Mouse (Mus musculus): ENCODE measurements at regions not wholly inside any gene's neighbourhood (a gene's known extent, or its start where the extent isn't known, plus 50 kb on each side); places are given as distances from the start of the nearest gene placed in this dataset.

DNA sequence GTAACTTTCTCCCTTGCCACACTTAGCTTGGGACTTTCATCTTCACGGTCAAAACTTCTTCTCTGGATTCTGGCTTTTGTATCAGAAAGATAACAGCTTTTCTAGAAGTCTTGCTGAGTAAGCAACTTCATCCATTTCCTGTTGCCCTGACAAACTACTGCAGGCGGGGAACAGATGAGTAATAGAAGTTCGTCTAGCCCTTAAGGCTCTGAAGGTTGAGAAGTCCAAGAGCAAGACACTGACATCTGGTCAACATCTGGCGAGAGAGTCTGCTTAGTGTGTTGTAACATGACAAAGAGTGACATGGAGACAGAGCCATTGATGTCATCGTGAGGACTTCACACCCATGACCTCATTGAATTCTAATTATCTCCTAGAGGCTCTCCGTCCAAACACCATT, 469.2 kb upstream of the Jarid2 start:
- no peak for TF ChIP-seq CTCF (IDR thresholded peaks at IDR 0.05; ENCODE audit: low read depth)
- no peak for TF ChIP-seq EP300 (IDR thresholded peaks at IDR 0.05; ENCODE audit: low read depth)
